Mouse (Mus musculus): ENCODE data around the gene Sema5b. TPM values are rescaled to one million over a fixed set of nuclear protein-coding genes. Genes with fewer than 3 reads are reported as not detected.

Sema5b gene
- total RNA-seq, 2 experiments from 2014 or later = not detected

DNA sequence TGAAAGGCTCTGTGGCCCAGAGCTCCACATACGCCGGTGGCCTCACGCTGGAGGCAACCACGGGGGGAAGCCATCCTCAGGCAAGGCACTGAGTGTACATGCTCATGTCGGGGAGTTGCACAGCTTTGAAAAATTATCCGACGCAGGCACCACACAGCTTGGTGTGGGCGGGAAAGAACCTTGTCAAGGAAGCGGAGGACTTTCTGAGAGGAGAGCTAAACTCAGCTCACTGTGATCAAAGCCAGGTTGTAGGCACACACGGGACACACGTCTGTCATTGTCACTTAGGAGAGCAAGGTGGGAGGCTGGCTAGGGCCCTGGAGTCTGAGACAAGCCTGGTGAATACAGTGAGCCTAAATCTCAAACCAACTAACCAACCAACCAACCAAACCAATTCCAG is 160.9 kb downstream of the Sema5b start:
- no peak for ATAC-seq (ENCODE audit: poor library complexity, severe bottlenecking)

DNA sequence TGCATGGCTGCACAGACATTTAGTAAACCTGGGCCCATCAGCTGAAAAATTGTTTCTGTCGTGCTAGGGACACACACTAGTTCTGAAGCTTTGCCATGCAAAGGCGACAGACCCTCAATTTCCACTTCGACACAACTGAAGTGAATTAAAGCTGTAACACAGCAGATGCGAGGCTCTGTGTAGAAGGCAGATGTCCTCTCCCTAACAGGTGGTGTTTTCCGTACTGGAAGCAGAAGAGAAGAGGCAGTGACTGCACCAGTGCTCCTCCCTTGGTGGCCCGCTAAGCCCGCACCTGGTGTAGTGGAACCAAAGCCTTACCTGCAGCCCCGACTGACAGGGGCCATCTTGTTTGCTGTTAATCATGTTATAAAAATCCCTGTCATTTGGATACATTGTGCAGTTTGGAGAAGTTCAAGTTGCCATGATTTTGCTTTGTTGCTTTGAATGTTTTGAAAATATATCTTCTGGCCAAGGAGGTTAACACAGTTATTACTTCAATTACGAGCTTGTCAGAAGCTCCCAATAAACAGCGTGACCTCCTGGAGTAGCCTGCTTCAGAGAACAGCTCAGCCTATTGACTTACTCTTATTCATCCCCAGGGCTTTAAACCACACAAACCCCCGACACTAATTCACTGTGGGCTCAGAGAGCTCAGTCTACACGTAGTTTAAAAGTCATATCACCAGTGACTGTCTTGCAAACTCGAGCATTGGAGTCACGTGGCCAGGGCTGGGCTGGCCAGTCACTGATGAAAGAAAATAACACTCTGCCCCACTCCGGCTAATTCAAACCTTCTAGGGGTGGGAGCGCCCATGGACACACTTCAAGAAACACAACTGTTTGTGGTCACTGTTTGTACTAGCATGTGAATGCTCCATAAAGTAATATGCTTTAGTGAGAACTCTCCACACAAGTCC is 163.1 kb downstream of the Sema5b start:
- no peak for ATAC-seq (ENCODE audit: poor library complexity, severe bottlenecking)

DNA sequence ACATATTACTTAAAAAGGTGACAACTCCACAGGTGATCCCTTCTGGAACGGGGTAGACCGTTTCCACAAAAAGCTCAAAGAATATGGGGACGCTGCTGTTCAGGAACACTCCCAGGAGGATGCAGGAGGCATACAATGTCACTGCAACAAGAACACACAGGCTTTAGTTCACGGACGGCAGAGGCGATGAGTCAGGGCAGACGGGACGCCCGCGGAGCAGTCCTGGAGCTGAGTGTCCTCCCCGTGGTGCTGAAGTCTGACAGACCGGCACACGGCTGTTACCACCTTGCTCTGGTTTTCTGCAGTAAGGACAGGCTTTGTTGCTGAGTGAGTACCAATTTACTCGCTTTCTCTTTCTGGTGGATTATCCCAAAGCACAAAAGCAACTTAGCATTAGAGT is 163.9 kb downstream of the Sema5b start:
- no peak for ATAC-seq (ENCODE audit: poor library complexity, severe bottlenecking)

DNA sequence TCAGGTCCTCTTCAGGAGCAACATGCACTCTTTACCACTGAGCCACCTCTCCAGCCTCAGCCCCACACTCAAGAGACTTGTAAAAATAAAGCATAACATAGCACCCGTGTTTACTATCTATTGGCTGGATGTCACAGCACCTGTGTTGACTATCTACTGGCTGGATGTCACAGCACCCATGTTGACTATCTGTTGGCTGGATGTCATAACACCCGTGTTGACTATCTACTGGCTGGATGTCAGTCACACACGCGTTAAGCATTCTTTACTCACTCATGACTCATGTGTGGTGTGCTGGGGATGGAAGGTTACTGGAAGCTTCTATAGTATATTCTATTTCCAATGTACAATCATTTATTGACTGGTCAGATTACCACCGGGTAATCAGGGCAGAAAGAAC is 166.1 kb downstream of the Sema5b start:
- no peak for ATAC-seq (ENCODE audit: poor library complexity, severe bottlenecking)

DNA sequence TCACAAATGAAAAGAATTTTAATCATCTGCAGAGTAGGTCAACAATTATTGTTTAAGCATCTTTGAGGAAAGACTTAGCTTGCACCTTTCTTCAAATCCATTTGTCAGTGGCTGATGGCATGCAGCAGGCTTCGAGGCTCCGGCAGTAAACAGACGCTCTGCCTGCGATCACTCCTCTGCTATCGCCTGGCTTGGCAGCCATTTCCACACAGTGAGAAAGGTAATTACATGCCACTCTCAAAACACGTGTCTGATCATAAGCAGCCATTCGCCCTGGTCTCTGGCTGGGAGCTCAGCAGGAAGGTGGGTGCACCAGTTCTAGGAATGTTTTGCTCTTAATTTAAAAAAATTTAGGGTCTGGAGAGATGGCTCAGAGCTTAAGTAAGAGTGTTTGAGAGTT is 170.1 kb downstream of the Sema5b start:
- ATAC-seq (ENCODE audit: poor library complexity, severe bottlenecking) = no peak

DNA sequence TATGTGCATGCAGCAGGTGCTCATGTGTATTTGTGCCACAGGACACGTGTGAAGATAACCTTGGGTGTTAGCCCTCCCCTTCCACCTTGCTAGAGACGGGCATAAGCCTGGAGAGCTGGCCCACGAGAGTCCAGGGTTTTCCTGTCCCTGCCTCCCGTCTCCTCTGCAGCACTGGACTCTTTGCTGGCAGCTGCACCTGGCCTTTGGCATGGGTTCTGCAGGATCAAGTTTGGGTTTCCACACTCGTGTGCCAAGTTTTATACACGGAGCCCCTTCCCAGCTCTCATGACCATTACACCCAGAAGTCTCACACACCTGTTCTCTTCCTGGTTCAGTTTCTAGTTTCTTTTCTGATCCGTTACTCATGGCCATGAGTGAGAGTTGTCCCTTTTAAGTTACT is 172.7 kb downstream of the Sema5b start:
- ATAC-seq (ENCODE audit: poor library complexity, severe bottlenecking) = no peak

Other genes starting within 250 kb of the Sema5b start
- 5.2 and 10.6 TPM in 2 replicates for gene Sec22a, start 177.2 kb upstream of the Sema5b start, total RNA-seq (2015)
- gene Sec22a, start 177.2 kb upstream of the Sema5b start, total RNA-seq (2017) = 6.1 and 7.8 TPM in 2 replicates
- gene Pdia5, start 50.3 kb upstream of the Sema5b start, total RNA-seq (2015) = 4.7 and 8.8 TPM in 2 replicates
- gene Pdia5, start 50.3 kb upstream of the Sema5b start, total RNA-seq (2017) = 2.8 and 4.3 TPM in 2 replicates
- gene Dirc2, start 228.2 kb downstream of the Sema5b start, total RNA-seq (2015) = 17.8 and 23.2 TPM in 2 replicates
- 13.0 and 14.1 TPM in 2 replicates for gene Dirc2, start 228.2 kb downstream of the Sema5b start, total RNA-seq (2017)
- 6.6 and 7.3 TPM in 2 replicates for gene Hspbap1, start 229.2 kb downstream of the Sema5b start, total RNA-seq (2015)
- gene Hspbap1, start 229.2 kb downstream of the Sema5b start, total RNA-seq (2017) = 6.1 and 6.7 TPM in 2 replicates